Mouse (Mus musculus) cerebral cortex, adult 2 months (tissue): ENCODE results near the gene Zbtb1.

Experiments used
- WGBS: fragments of 180-500 bp; shearing (Covaris S2); methylation state at CpG from one replicate; pipeline ENCODE4 v1.1.7; 2018; 5-methylcytosine and 5-hydroxymethylcytosine counted together

Zbtb1 gene

DNA sequence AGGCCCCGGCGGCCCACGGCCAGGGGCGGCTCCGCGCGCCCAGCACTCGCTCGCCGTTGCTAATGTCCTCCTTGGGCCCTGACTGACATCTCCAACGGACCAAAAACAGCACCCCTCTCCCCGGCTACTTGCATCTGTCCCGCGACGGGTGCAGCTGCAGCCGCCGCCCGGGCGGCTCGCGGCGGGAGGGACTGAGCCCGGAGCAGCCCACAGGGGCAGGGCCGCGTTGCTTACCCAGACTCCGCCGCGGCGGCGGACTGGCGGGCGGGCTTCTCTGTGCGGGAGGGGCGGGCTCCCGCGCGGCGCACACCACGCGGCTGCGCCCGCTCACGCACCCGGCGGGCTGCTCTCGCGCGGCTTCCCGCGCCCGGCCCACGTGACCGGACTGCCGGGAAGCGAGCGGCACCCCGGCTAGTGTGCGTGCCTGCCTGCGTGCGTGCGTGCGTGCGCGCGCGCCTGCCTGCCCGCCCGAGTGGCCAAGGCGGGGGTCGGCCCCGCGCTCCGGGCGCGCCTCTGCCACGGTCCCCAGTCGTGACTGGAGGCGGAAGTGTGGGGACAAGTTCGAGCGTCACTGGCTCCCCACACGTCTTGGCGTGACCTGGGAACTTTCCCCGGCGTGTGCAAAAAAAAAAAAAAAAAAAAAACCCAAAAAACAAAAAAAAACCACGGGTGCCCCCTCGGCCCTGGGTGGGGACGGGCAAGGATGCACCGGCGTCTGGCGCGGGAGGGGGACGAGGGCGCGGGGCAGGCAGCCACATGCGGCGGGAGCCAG, 674 bp upstream of the Zbtb1 start, which contains the start of gene Zbtb25:
TSS of gene Zbtb25 (minus strand) at position 397 of the 772 bp plus-strand sequence.
- under 1% methylated on average over 96 of the region's 96 CpGs for WGBS

DNA sequence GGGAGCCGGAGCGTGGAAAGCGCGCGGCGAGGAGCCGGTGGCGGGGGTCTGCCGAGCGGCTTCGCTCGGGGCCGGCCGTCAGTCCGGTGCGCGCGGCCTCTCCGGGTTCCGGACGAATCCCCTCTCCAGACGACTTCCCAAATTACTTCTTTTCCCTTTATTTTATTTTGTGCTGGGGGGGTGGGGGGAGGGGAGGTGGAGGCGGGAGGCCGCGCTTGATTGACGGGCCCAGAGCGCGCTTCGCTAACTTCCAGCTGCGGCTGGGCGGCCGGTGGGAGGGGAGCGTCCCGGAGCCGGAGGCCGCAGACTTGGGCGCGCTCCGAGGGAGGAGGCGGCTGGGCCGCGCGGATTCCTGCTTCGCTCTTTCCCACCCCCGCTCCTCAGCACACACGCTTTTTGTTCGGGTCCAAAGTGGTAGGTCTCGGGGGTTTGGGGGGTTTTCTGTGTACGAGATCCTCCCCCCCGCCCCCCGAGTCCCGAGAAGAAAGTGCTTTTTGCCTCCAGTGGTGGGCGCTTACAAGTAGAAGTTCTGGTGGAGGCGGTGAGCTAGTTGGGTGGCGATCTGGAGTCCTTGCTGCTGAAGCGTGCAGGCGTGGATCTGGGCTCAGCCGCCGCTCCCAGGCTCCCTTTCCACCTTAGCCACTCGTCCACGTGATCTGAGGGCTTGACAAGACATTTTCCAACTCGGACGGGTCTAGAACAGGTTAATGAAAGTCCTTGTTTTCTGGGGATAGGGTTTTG, 935 bp downstream of the Zbtb1 start:
- WGBS, result under 1% methylated on average over 63 of the region's 63 CpGs

DNA sequence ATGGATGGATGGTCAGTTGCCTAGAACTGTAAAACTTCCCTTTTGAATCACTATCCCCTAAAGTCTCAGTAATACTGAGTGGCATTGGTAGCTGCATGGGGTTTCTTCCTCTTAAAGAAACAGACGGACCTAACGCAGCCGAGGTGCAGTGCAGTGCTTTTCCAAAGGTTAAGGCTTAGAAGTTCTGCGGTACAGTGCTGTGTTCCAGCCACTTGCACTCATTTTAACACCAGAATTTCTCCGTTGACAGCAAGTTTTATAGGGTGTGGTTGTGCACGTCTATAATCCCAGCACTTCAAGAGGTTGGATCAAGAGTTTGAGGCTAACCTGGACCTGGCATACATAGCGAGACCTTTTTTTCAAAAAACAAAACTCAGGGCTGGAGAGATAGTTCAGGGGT, 2.0 kb downstream of the Zbtb1 start:
- WGBS, result 58% methylated on average over 7 of the region's 7 CpGs

DNA sequence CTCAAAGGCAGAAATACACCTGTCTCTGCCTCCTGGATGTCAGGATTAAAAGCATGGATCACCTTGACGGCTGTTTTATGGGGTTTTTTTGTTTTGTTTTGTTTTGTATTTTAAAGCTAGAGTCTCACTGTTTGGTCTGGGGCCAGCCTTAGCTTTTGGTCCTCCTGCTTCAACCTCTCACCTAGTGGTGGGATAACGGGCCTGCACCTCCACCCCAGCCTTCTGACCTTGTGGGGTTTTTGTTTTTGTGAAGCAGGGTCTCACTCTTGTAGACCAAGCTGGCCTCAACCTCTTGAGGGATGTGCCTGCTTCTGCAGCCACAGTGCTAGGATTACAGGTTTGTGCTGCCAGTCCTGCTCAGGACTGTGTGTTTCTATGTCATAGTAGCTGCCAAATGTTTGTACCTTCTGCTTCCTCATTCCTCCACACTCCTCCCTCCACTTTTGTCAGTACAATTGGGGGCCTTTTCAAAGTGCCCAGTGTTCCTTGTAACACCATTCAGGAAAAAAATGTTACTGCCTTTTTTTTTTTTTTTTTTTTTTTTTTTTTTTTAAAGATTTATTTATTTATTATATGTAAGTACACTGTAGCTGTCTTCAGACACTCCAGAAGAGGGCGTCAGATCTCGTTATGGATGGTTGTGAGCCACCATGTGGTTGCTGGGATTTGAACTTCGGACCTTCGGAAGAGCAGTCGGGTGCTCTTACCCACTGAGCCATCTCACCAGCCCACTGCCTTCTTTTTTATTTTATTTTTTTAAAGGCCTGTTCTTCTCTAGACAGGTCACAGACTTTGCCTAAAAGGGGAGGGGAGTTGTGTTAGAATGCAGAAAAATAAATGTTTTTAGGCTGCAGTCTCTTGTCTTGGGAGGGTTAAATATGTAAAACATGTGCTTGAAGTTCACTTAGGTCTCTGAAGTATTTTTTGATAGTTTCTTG, 3.1 kb downstream of the Zbtb1 start:
- 84% methylated on average over 5 of the region's 7 CpGs for WGBS

- WGBS, result 78% methylated on average over 6 of the region's 6 CpGs
Observed at GRCm38 (mm10) chr12:76373991-76374390, 3.9 kb downstream of the Zbtb1 start.

GRCm38 (mm10) chr12:76374911-76375310, 4.8 kb downstream of the Zbtb1 start:
- WGBS, result 85% methylated on average over 4 of the region's 4 CpGs

- 88% methylated on average over 3 of the region's 3 CpGs for WGBS
Observed at GRCm38 (mm10) chr12:76375506-76375905, 5.4 kb downstream of the Zbtb1 start.

GRCm38 (mm10) chr12:76376649-76377048, 6.6 kb downstream of the Zbtb1 start:
- 37% methylated on average over 7 of the region's 7 CpGs for WGBS

GRCm38 (mm10) chr12:76377059-76377458, 7.0 kb downstream of the Zbtb1 start:
- WGBS, result 97% methylated on average over 6 of the region's 6 CpGs

- WGBS, result 80% methylated on average over 3 of the region's 3 CpGs
Observed at GRCm38 (mm10) chr12:76377726-76378125, 7.7 kb downstream of the Zbtb1 start.

- WGBS, result 92% methylated on average over 5 of the region's 5 CpGs
Observed at GRCm38 (mm10) chr12:76378556-76378955, 8.5 kb downstream of the Zbtb1 start.

DNA sequence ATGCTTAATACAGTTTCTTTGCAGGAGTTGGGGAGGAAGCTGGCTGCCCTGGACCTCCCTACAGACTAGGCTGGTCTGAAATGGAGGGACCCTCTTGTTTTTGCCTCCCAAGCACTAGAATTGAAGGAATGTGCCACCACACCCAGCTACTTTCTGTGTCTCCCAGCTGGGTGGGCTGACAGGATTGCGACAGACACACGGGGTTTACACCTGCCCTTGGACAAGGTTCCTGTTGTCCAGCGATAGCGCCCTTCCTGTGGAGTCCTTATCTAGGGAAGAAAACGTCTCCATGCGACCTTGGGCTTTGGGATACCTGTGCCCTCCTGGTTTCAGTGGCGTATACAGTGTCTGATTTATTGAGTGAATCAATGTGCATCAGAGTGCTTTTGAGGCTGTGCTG, 10.1 kb downstream of the Zbtb1 start:
- WGBS, result 85% methylated on average over 7 of the region's 7 CpGs

GRCm38 (mm10) chr12:76385342-76385741, 15.3 kb downstream of the Zbtb1 start:
- WGBS, result 93% methylated on average over 8 of the region's 8 CpGs

GRCm38 (mm10) chr12:76388794-76389193, 18.7 kb downstream of the Zbtb1 start:
- 55% methylated on average over 11 of the region's 11 CpGs for WGBS

DNA sequence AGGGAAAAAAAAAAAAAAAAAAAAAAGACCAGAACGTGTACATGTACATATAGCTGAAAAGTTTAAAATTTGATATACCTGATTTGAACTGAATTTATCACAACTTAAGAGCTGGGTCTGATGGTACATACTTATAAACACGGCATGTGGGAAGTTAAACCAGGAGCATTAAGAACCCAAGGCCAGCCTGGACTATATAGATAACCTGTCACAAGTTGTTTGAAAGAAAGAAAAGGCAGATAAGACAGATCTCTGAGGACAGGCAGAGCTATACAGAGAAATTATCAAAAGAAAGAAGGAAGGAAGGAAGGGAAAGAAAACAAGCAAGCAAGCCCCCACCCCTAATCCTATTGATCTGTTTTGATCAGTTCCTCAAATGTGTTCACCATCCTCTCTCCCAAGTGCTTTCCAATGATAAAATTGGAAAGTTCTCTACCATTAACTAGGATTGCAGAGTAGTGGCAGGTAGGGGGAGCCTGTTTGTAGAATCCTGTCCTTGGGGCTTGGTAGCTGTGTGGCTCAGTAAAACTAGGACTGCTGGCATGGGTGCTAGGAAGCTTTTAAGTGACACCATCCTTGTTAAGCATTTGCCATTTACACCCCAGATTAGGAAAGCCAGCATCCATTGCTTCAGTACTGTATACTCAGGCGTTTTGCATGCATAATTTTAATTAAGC, 21.7 kb downstream of the Zbtb1 start:
- 86% methylated on average over 3 of the region's 3 CpGs for WGBS

DNA sequence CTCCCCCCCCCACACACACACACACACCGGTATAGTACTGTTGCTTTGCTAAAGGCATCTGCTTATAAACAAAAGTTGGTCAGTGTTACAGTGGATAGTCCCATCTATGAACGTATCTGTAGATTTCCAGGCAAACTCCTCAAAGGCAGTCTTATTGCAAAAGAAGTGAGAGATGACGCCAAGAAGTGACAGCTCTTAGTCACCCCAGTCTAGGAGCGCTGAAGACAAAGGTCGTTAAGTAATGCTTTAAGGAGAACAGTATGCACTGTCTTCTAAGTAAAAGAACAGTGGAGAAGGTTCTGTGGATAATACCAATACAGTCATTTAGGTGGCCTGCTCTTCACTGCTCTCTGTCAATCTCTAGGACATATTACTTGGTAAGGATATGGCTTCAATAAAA, 22.9 kb downstream of the Zbtb1 start:
- 77% methylated on average over 5 of the region's 5 CpGs for WGBS

DNA sequence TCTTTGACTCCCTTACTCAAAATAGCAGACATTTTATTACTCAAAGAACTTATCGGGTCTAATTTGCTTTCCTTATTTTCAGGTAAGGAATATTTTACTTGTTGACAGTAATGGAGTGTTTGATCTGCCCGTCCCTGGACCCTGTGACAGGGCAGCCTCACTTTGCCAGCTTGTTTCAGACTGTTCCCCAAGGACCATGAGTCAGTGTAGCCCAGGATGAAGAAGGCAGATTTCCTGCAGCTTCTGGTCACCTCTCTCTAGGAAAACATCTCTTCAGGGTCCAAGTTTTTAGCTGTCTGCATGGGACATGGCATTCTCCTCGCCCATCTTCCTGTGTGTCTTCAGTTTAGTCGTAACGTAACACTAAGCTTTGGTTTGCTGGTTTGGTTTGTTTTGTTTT, 27.2 kb downstream of the Zbtb1 start:
- 94% methylated on average over 5 of the region's 5 CpGs for WGBS

DNA sequence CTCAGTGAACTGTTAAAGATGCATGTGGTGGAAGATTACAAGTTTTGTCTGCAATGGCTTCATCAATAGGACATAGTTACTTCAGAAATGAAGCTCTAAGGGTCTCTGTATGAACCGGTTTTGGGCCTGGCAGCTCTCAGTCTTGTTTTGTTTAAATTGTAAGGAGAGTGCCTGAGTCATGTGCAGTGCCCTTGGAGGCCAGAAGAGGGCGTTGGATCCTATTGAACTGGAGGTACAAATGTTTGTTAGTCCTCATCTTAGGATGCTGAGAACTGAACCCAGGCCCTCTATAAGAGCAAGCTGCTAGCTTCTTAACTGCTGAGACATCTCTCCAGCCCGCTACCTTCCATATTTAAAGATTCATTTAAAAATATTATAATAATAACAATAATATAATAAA, 31.6 kb downstream of the Zbtb1 start:
- 62% methylated on average over 3 of the region's 3 CpGs for WGBS

DNA sequence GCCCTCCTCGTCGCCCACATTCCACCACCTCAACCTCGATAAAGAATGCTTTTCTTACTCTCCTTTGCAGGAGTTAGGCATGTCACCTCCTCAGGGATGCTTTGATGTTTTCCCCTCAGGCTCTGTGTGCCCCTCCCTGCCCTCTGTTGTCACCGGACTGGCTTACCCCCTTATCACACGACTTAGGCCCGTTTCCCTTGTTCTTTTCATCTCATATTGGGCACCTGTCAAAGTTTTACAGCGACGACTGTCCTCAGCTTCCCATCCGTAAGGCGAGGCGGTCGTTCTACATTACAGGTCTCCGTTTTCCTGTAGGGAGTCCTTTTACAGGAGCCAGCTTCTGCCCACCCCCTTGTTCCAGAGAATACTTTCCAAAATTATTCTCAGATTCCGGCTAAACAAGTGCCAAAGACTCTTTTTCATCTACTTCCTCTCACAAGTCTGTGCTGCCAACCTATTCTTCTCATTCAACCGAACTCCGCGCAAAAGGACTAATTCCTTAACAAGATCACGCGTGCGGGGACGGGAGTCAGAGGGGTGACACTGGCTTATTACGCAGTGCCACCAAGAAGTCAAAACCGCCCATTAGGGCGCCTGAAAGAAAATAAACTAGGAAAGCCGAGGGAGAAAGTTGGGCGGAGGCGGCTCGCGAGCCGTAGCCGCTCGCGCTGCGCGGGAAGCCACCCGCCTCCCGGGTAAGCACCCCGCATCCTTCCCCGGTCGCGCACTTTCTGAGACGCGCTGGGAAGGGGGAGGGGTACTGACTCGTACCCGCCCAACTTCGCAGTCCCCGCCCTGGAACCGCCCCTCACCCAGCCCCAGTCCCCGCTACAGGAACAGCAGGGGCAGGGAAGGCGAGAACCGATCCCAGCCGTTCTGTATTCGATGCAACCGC, 33.2 kb downstream of the Zbtb1 start:
- WGBS, result 3% methylated on average over 54 of the region's 54 CpGs

- whole genome bisulfite sequencing, result under 1% methylated on average over 54 of the region's 54 CpGs
Observed at GRCm38 (mm10) chr12:76403886-76404537, 33.9 kb downstream of the Zbtb1 start, which contains the start of gene Hspa2. Gene Hspa2 (plus strand): TSS chr12:76404176.
